Mouse (Mus musculus): ENCODE results near the gene Wwp2. TPM values are rescaled to one million over a fixed set of nuclear protein-coding genes. Genes with fewer than 3 reads are reported as not detected.
A peak's percentile ranks its signal among the peaks of the same experiment; 100 is the strongest.

Gene Wwp2
- polyA plus RNA-seq, 1 experiment: 59.8 TPM

DNA sequence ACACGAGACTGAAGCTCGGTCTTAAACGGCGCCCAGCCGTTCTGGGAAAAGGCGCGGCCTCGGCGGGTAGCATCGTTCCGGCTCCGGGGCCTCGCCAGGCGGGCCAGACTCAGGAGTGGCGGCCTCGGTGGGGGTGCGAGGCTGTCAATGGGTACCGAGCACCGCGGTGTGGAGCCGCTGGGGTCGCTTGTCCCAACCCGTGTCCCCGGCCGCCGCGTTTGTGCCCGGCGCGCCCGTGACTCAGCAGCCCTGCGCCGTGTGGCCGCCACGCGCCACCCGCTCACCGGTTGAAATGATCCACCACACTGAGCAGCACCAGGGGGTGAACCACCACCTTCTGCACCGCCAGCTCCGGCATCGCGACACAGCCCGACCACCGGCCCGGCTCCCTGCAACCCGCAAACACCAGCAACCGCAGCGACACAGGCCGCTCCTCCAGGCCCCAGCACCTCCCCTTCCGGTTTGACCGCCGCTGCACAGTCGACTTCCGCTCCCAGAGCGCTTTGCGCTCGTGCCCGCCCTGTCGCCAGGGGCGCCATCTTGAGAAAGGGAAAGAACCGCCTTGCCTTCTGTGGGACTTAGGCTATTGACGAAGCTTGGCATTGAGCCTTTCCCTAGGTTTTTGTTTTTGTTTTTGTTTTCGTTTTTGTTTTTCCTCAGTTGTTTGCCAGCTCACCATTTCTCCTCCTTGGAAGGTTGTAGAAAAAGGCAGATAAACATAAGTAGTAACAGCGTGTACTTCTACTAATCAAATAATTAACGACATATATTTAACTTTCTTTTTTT is 152.0 kb downstream of the Wwp2 start, which contains the start of gene Psmd7:
TSS of gene Psmd7 (minus strand) at position 470 of the 786 bp plus-strand sequence.
- peak within 1 kb of the TSS; percentile 44 for H3ac ChIP-seq (ENCODE audit: control insufficient read depth, insufficient read length)
- TF ChIP-seq SRF (IDR thresholded peaks at IDR 0.05; ENCODE audit: control insufficient read depth, insufficient read length, low read depth) (no peak), POLR2A (IDR thresholded peaks at IDR 0.05; ENCODE audit: insufficient read length, low read depth) (peak; percentile 94), POLR2AphosphoS2 (IDR thresholded peaks at IDR 0.05; ENCODE audit: insufficient read length, low read depth) (peak; percentile 96), MYOD1 (IDR thresholded peaks at IDR 0.05; ENCODE audit: control insufficient read depth in 1 of 3, insufficient read length in 2 of 3, low read depth in 2 of 3) (peak in 1 of 3 experiments; percentile 45), MYOG (IDR thresholded peaks at IDR 0.05; ENCODE audit: control insufficient read depth in 1 of 3, insufficient read depth in 1 of 3, insufficient read length in 2 of 3, low read depth in 2 of 3) (peak in 1 of 3 experiments; percentile 29)
- H3K4me3 ChIP-seq: peak within 1 kb of the TSS; percentile 91
- H3K36me3 ChIP-seq (ENCODE audit: control insufficient read depth, insufficient read depth): peaks cover 19% of the 10 kb centered on the region
- H3K79me2 ChIP-seq (ENCODE audit: control insufficient read depth, insufficient read depth): peaks cover 32% of the 10 kb centered on the region
- H3K27me3 ChIP-seq (ENCODE audit: control insufficient read depth, insufficient read depth, insufficient read length): peaks cover under 1% of the 10 kb centered on the region
- peak within 1 kb of the TSS; percentile 77 for H3K4me2 ChIP-seq (ENCODE audit: low read depth)

DNA sequence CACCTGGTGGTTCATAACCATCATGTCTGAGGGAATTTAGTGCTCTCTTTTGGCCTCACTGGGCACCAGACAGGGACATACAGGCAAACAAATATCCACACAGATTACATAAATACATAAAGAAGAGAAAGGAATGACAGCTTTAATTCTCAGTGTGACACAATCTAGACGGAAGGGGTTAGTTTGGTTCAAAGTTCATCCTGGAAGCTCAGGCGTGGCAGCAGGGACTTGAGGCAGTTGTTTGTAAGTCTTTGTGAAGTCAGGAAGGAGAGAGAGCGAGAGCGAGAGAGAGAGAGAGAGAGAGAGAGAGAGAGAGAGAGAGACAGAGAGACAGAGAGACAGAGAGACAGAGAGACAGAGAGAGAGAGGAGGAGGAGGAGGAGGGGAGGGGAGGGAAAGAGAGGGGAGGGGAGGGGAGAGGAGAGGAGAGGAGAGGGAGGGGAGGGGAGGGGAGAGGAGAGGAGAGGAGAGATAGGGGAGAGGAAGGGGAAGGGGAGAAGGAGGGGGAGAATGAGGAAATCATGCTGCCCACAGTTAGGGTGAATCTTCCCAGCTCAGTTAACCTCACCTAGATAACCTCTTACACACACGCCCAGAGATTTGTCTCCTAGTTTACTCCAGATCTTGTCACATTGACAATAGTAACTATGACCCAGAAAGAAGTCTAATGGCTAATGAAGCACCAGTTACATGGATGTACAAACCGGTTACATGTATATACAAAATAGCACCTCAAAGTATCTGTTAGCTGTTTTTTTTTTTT is 158.0 kb downstream of the Wwp2 start:
- Histone ChIP-seq H3K4me2 (ENCODE audit: low read depth) (no peak overlapping the region), H3K4me3 (no peak overlapping the region), H3K27me3 (ENCODE audit: control insufficient read depth, insufficient read depth, insufficient read length) (peaks cover 7% of the 10 kb centered on the region), H3K79me2 (ENCODE audit: control insufficient read depth, insufficient read depth) (no peaks in the 10 kb centered on the region), H3K36me3 (ENCODE audit: control insufficient read depth, insufficient read depth) (no peaks in the 10 kb centered on the region), H3ac (ENCODE audit: control insufficient read depth, insufficient read length) (no peak overlapping the region)
- no peak for TF ChIP-seq E2F4 (IDR thresholded peaks at IDR 0.05; ENCODE audit: insufficient read depth)
- no peak for TF ChIP-seq CEBPB (IDR thresholded peaks at IDR 0.05; ENCODE audit: insufficient read depth, poor library complexity, severe bottlenecking)
- no peak for TF ChIP-seq POLR2A (IDR thresholded peaks at IDR 0.05; ENCODE audit: insufficient read length, low read depth)
- TF ChIP-seq MYOG (IDR thresholded peaks at IDR 0.05; ENCODE audit: control insufficient read depth in 1 of 3, insufficient read depth in 1 of 3, insufficient read length in 2 of 3, low read depth in 2 of 3): no peak
- no peak for TF ChIP-seq USF1 (IDR thresholded peaks at IDR 0.05; ENCODE audit: low read depth)
- TF ChIP-seq TCF12 (IDR thresholded peaks at IDR 0.05; ENCODE audit: insufficient read depth, poor library complexity, severe bottlenecking): no peak
- TF ChIP-seq MAX (IDR thresholded peaks at IDR 0.05; ENCODE audit: low read depth): no peak
- TF ChIP-seq MYOD1 (IDR thresholded peaks at IDR 0.05; ENCODE audit: control insufficient read depth in 1 of 3, insufficient read length in 2 of 3, low read depth in 2 of 3): no peak
- TF ChIP-seq SRF (IDR thresholded peaks at IDR 0.05; ENCODE audit: control insufficient read depth, insufficient read length, low read depth): no peak
- TF ChIP-seq REST (IDR thresholded peaks at IDR 0.05; ENCODE audit: insufficient read depth, insufficient read length): no peak
- no peak for TF ChIP-seq POLR2AphosphoS2 (IDR thresholded peaks at IDR 0.05; ENCODE audit: insufficient read length, low read depth)
- no peak for TF ChIP-seq TCF3 (IDR thresholded peaks at IDR 0.05; ENCODE audit: insufficient read length, low read depth)

GRCm38 (mm10) chr8:107594817-107595216 is 158.7 kb downstream of the Wwp2 start:
- Histone ChIP-seq H3K4me2 (ENCODE audit: low read depth) (no peak overlapping the region), H3ac (ENCODE audit: control insufficient read depth, insufficient read length) (no peak overlapping the region), H3K4me3 (no peak overlapping the region), H3K79me2 (ENCODE audit: control insufficient read depth, insufficient read depth) (no peaks in the 10 kb centered on the region), H3K36me3 (ENCODE audit: control insufficient read depth, insufficient read depth) (no peaks in the 10 kb centered on the region), H3K27me3 (ENCODE audit: control insufficient read depth, insufficient read depth, insufficient read length) (peaks cover 7% of the 10 kb centered on the region)
- TF ChIP-seq POLR2AphosphoS2 (IDR thresholded peaks at IDR 0.05; ENCODE audit: insufficient read length, low read depth) (no peak), E2F4 (IDR thresholded peaks at IDR 0.05; ENCODE audit: insufficient read depth) (no peak), USF1 (IDR thresholded peaks at IDR 0.05; ENCODE audit: low read depth) (no peak), REST (IDR thresholded peaks at IDR 0.05; ENCODE audit: insufficient read depth, insufficient read length) (no peak), POLR2A (IDR thresholded peaks at IDR 0.05; ENCODE audit: insufficient read length, low read depth) (no peak)

- TF ChIP-seq CEBPB (IDR thresholded peaks at IDR 0.05; ENCODE audit: insufficient read depth, poor library complexity, severe bottlenecking) (no peak), SRF (IDR thresholded peaks at IDR 0.05; ENCODE audit: control insufficient read depth, insufficient read length, low read depth) (no peak), MYOG (IDR thresholded peaks at IDR 0.05; ENCODE audit: control insufficient read depth in 1 of 3, insufficient read depth in 1 of 3, insufficient read length in 2 of 3, low read depth in 2 of 3) (no peak), POLR2AphosphoS2 (IDR thresholded peaks at IDR 0.05; ENCODE audit: insufficient read length, low read depth) (no peak), MAX (IDR thresholded peaks at IDR 0.05; ENCODE audit: low read depth) (no peak), REST (IDR thresholded peaks at IDR 0.05; ENCODE audit: insufficient read depth, insufficient read length) (no peak), E2F4 (IDR thresholded peaks at IDR 0.05; ENCODE audit: insufficient read depth) (no peak), TCF3 (IDR thresholded peaks at IDR 0.05; ENCODE audit: insufficient read length, low read depth) (no peak), USF1 (IDR thresholded peaks at IDR 0.05; ENCODE audit: low read depth) (no peak)
- H3K4me2 ChIP-seq (ENCODE audit: low read depth): no peak overlapping the region
- no peak overlapping the region for H3ac ChIP-seq (ENCODE audit: control insufficient read depth, insufficient read length)
These were observed 161.6 kb downstream of the Wwp2 start for GRCm38 (mm10) chr8:107597731-107598130.

More at GRCm38 (mm10) chr8:107597731-107598130, 161.6 kb downstream of the Wwp2 start:
- no peaks in the 10 kb centered on the region for H3K79me2 ChIP-seq (ENCODE audit: control insufficient read depth, insufficient read depth)
- no peaks in the 10 kb centered on the region for H3K36me3 ChIP-seq (ENCODE audit: control insufficient read depth, insufficient read depth)
- no peak overlapping the region for H3K4me3 ChIP-seq
- H3K27me3 ChIP-seq (ENCODE audit: control insufficient read depth, insufficient read depth, insufficient read length): peaks cover 29% of the 10 kb centered on the region

All from myocyte (in vitro differentiated cells).